Comparison of ENCODE assay signal across 14 mouse cellular contexts in genomic region chr2:26356678-26357077, GRCm38 (mm10). TPM values are rescaled to one million over a fixed set of nuclear protein-coding genes. Genes with fewer than 3 reads are reported as not detected.
DNase-seq lines count a peak whose midpoint lies in the region; TF ChIP-seq lines count a peak whose summit lies in the region.
"Had no signal": no experiment of that assay in that cellular context is flagged by ENCODE, and none has a peak within 500 bp of the region (broad histone marks: within the 10 kb centered on the region; RNA-seq: fewer than 3 reads in every experiment).

No protein-coding gene starts in this region.

- H3K4me3 ChIP-seq in lung, adult 2 months (replicated peaks; ENCODE audit: extremely low read depth, low read depth, low read length): peak overlapping the region; percentile 37
- H3K4me3 ChIP-seq: forebrain, embryonic 15.5 days; liver, embryonic 15.5 days; midbrain, embryonic 12.5 days; neural tube, embryonic 15.5 days had no signal

- no peak for TF ChIP-seq CTCF in lung, adult 2 months (IDR thresholded peaks at IDR 0.05; ENCODE audit: insufficient read depth, low read length)

- peak; percentile 72; the same call in 1 of the 2 replicates for TF ChIP-seq POLR2A in lung, adult 2 months (IDR thresholded peaks at IDR 0.05; ENCODE audit: borderline replicate concordance, extremely low read depth, low read depth, low read length)

- peaks cover 3% of the 10 kb centered on the region; the same call in 1 of the 2 replicates for H3K4me1 ChIP-seq in lung, adult 2 months (ENCODE audit: control insufficient read depth, insufficient read depth, low read length)

- no peak for DNase-seq in lung, adult 2 months
- no peak for DNase-seq in lung, postnatal 14 days
- DNase-seq in ZHBTc4 (ENCODE audit: low read depth, low spot score): peak; percentile 28
- DNase-seq in lung, postnatal 25 days (ENCODE audit: low spot score): peak; percentile 48
- DNase-seq in thymus, postnatal 25 days: peak; percentile 55
- DNase-seq in spleen, adult 18-20 months: no peak
- DNase-seq in T-cell, adult 2 months (ENCODE audit: low spot score): no peak
- DNase-seq: adrenal gland, postnatal 25 days; kidney, adult 2 months; kidney, postnatal 4 days had no signal

- 56% methylated on average over 7 of the region's 7 CpGs for WGBS in lung, adult 2 months

RNA-seq across cellular contexts. Expression of gene Card9, which starts 4.0 kb away (rescaled TPM):
- polyA plus RNA-seq in lung, adult 2 months (2012; rRNA removed): 27.1 and 30.6 TPM in 2 replicates

RNA-seq across cellular contexts. Expression of gene Dnlz, which starts 4.8 kb away (rescaled TPM):
- 16.3 and 16.4 TPM in 2 replicates for polyA plus RNA-seq in lung, adult 2 months (2012; rRNA removed)

RNA-seq across cellular contexts. Expression of gene Snapc4, which starts 23.8 kb away (rescaled TPM):
- 27.9 and 31.0 TPM in 2 replicates for polyA plus RNA-seq in lung, adult 2 months (2012; rRNA removed)

RNA-seq across cellular contexts. Expression of gene Entr1, which starts 32.4 kb away (rescaled TPM):
- 89.2 and 94.4 TPM in 2 replicates for polyA plus RNA-seq in lung, adult 2 months (2012; rRNA removed)

RNA-seq across cellular contexts. Expression of gene Pmpca, which starts 32.5 kb away (rescaled TPM):
- polyA plus RNA-seq in lung, adult 2 months (2012; rRNA removed): 20.0 and 28.1 TPM in 2 replicates

Comparison
In these comparisons a context has a peak if more than half of its experiments do, and no peak if none do; other contexts are left out.
1. DNase-seq: peak in ZHBTc4 (single experiment), lung, postnatal 25 days (single experiment) and thymus, postnatal 25 days (single experiment); none in lung, adult 2 months (single experiment), lung, postnatal 14 days (single experiment), spleen, adult 18-20 months (0 of 2) and T-cell, adult 2 months (single experiment).